Mouse (Mus musculus): ENCODE data around the gene Rasl12.

The Rasl12 gene

GRCm38 (mm10) chr9:65458975-65459374 lies 60.7 kb downstream of the Rasl12 start:
- DNase-seq: no peak

GRCm38 (mm10) chr9:65460198-65460597 lies 61.9 kb downstream of the Rasl12 start:
- DNase-seq: no peak

GRCm38 (mm10) chr9:65460732-65461442 lies 62.6 kb downstream of the Rasl12 start, which contains the start of gene Spg21:
Gene Spg21, plus strand, starts transcription at chr9:65460947.
- peak; percentile 94 for DNase-seq

- no peak for DNase-seq
Measured at GRCm38 (mm10) chr9:65462544-65462943, 64.2 kb downstream of the Rasl12 start.

GRCm38 (mm10) chr9:65464161-65464560 lies 65.9 kb downstream of the Rasl12 start:
- no peak for DNase-seq

Measured in right cerebral cortex, postnatal 25 days (tissue).